Mouse (Mus musculus): ENCODE data around the gene Olfr52. TPM values are rescaled to one million over a fixed set of nuclear protein-coding genes. Genes with fewer than 3 reads are reported as not detected.

Gene Olfr52
- polyA plus RNA-seq, 1 experiment from 2014 or later, result not detected

Other genes with a start within 250 kb of the Olfr52 start
- gene Olfr1028, start 235.2 kb downstream of the Olfr52 start, polyA plus RNA-seq (2016; fragmentation: Nextera tagmentation; extraction: Ambion mirVana), result not detected in 2 replicates
- not detected in 2 replicates for gene Olfr1029, start 211.8 kb downstream of the Olfr52 start, polyA plus RNA-seq (2016; fragmentation: Nextera tagmentation; extraction: Ambion mirVana)
- not detected in 2 replicates for gene Olfr1030, start 206.4 kb downstream of the Olfr52 start, polyA plus RNA-seq (2016; fragmentation: Nextera tagmentation; extraction: Ambion mirVana)
- not detected in 2 replicates for gene Olfr1031, start 195.4 kb downstream of the Olfr52 start, polyA plus RNA-seq (2016; fragmentation: Nextera tagmentation; extraction: Ambion mirVana)
- gene Olfr1032, start 180.1 kb downstream of the Olfr52 start, polyA plus RNA-seq (2016; fragmentation: Nextera tagmentation; extraction: Ambion mirVana), result not detected in 2 replicates
- gene Olfr1033, start 165.1 kb downstream of the Olfr52 start, polyA plus RNA-seq (2016; fragmentation: Nextera tagmentation; extraction: Ambion mirVana), result 0.21 TPM in 1 of 2 replicates, not detected in the other
- gene Olfr1034, start 139.8 kb downstream of the Olfr52 start, polyA plus RNA-seq (2016; fragmentation: Nextera tagmentation; extraction: Ambion mirVana), result not detected in 2 replicates
- not detected in 2 replicates for gene Olfr1036, start 111.7 kb downstream of the Olfr52 start, polyA plus RNA-seq (2016; fragmentation: Nextera tagmentation; extraction: Ambion mirVana)
- not detected in 2 replicates for gene Olfr1037, start 98.3 kb downstream of the Olfr52 start, polyA plus RNA-seq (2016; fragmentation: Nextera tagmentation; extraction: Ambion mirVana)
- not detected in 2 replicates for gene Olfr1039, start 49.8 kb downstream of the Olfr52 start, polyA plus RNA-seq (2016; fragmentation: Nextera tagmentation; extraction: Ambion mirVana)
- not detected in 2 replicates for gene Olfr1040, start 39.0 kb downstream of the Olfr52 start, polyA plus RNA-seq (2016; fragmentation: Nextera tagmentation; extraction: Ambion mirVana)
- not detected in 2 replicates for gene Olfr1042, start 23.8 kb downstream of the Olfr52 start, polyA plus RNA-seq (2016; fragmentation: Nextera tagmentation; extraction: Ambion mirVana)
- not detected in 2 replicates for gene Olfr1043, start 18.2 kb downstream of the Olfr52 start, polyA plus RNA-seq (2016; fragmentation: Nextera tagmentation; extraction: Ambion mirVana)
- gene Olfr1044, start 7.9 kb downstream of the Olfr52 start, polyA plus RNA-seq (2016; fragmentation: Nextera tagmentation; extraction: Ambion mirVana), result not detected in 2 replicates
- not detected in 2 replicates for gene Olfr1045, start 17.3 kb upstream of the Olfr52 start, polyA plus RNA-seq (2016; fragmentation: Nextera tagmentation; extraction: Ambion mirVana)
- gene Olfr1046, start 33.6 kb upstream of the Olfr52 start, polyA plus RNA-seq (2016; fragmentation: Nextera tagmentation; extraction: Ambion mirVana), result not detected in 2 replicates
- not detected in 2 replicates for gene Olfr1047, start 45.7 kb upstream of the Olfr52 start, polyA plus RNA-seq (2016; fragmentation: Nextera tagmentation; extraction: Ambion mirVana)
- not detected in 2 replicates for gene Olfr1048, start 54.6 kb upstream of the Olfr52 start, polyA plus RNA-seq (2016; fragmentation: Nextera tagmentation; extraction: Ambion mirVana)
- not detected in 2 replicates for gene Olfr1049, start 72.6 kb upstream of the Olfr52 start, polyA plus RNA-seq (2016; fragmentation: Nextera tagmentation; extraction: Ambion mirVana)
- gene Olfr1051, start 93.4 kb upstream of the Olfr52 start, polyA plus RNA-seq (2016; fragmentation: Nextera tagmentation; extraction: Ambion mirVana), result not detected in 2 replicates
- gene Olfr1052, start 106.8 kb upstream of the Olfr52 start, polyA plus RNA-seq (2016; fragmentation: Nextera tagmentation; extraction: Ambion mirVana), result not detected in 2 replicates
- not detected in 2 replicates for gene Olfr1053, start 129.6 kb upstream of the Olfr52 start, polyA plus RNA-seq (2016; fragmentation: Nextera tagmentation; extraction: Ambion mirVana)
- not detected in 2 replicates for gene Olfr1054, start 149.8 kb upstream of the Olfr52 start, polyA plus RNA-seq (2016; fragmentation: Nextera tagmentation; extraction: Ambion mirVana)
- gene Olfr1055, start 164.6 kb upstream of the Olfr52 start, polyA plus RNA-seq (2016; fragmentation: Nextera tagmentation; extraction: Ambion mirVana), result not detected in 2 replicates
- gene Olfr1056, start 176.8 kb upstream of the Olfr52 start, polyA plus RNA-seq (2016; fragmentation: Nextera tagmentation; extraction: Ambion mirVana), result not detected in 2 replicates
- gene Olfr1057, start 192.7 kb upstream of the Olfr52 start, polyA plus RNA-seq (2016; fragmentation: Nextera tagmentation; extraction: Ambion mirVana), result not detected in 2 replicates
- gene Olfr1058, start 202.9 kb upstream of the Olfr52 start, polyA plus RNA-seq (2016; fragmentation: Nextera tagmentation; extraction: Ambion mirVana), result not detected in 2 replicates
- gene Olfr1061, start 228.4 kb upstream of the Olfr52 start, polyA plus RNA-seq (2016; fragmentation: Nextera tagmentation; extraction: Ambion mirVana), result not detected in 2 replicates
- not detected in 2 replicates for gene Olfr1062, start 241.1 kb upstream of the Olfr52 start, polyA plus RNA-seq (2016; fragmentation: Nextera tagmentation; extraction: Ambion mirVana)